Mouse (Mus musculus) bone marrow macrophage, adult 2 months (primary cell): ENCODE results near the gene Hps3. TPM values are rescaled to one million over a fixed set of nuclear protein-coding genes. Genes with fewer than 3 reads are reported as not detected.
A peak's percentile ranks its signal among the peaks of the same experiment; 100 is the strongest.
"Not testable (repeated sequence)": the region's sequence is repeated elsewhere in the genome, so short reads cannot be mapped to it uniquely, and the experiment has no call there.

Experiments
- H3K27ac ChIP-seq: 2 replicates; pipeline ENCODE4 v1.5.1; 2012; ENCODE audit warnings: low read depth, low read length; ENCODE audit not compliant: insufficient read depth
- H3K4me1 ChIP-seq: 2 replicates; pipeline ENCODE4 v1.6.1; 2012; ENCODE audit warnings: low read length; ENCODE audit not compliant: control insufficient read depth, insufficient read depth
- H3K4me3 ChIP-seq: 2 replicates; pipeline ENCODE4 v1.5.1; 2012; ENCODE audit warnings: mild to moderate bottlenecking, low read length, moderate library complexity; ENCODE audit not compliant: insufficient read depth
- CTCF ChIP-seq: IDR thresholded peaks from 2 replicates; pipeline ENCODE4 v1.5.1; 2012; ENCODE audit warnings: low read depth, mild to moderate bottlenecking, low read length, moderate library complexity
- POLR2A ChIP-seq: IDR thresholded peaks from 2 replicates; pipeline ENCODE4 v1.6.1; 2012; ENCODE audit warnings: mild to moderate bottlenecking, low read depth, low read length, borderline replicate concordance
- polyA plus RNA-seq: library from polyadenylated mRNA; stranded (reverse); fragments of >200 nt; gene quantifications from 2 replicates; pipeline ENCODE4 v1.2.4, GENCODE M21; 2012; ENCODE audit not compliant: missing spikeins, insufficient read depth, insufficient read length

The Hps3 gene
- polyA plus RNA-seq, 1 experiment: 57.8 TPM

- no peak for TF ChIP-seq POLR2A
- no peak for TF ChIP-seq CTCF
These were observed 4.3 kb downstream of the Hps3 start for GRCm38 (mm10) chr3:20030807-20031206.

GRCm38 (mm10) chr3:20028640-20029039 is 6.5 kb downstream of the Hps3 start:
- Histone ChIP-seq H3K4me3 (no peak overlapping the region), H3K4me1 (peaks cover 48% of the 10 kb centered on the region), H3K27ac (peak overlapping the region; percentile 100)
- TF ChIP-seq POLR2A (no peak), CTCF (no peak)

More at GRCm38 (mm10) chr3:20030807-20031206, 4.3 kb downstream of the Hps3 start:
- peaks cover 41% of the 10 kb centered on the region for H3K4me1 ChIP-seq
- no peak overlapping the region for H3K4me3 ChIP-seq
- H3K27ac ChIP-seq: no peak overlapping the region

- no peak for TF ChIP-seq POLR2A
- no peak for TF ChIP-seq CTCF
- Histone ChIP-seq H3K27ac (peak overlapping the region; percentile 100), H3K4me1 (peaks cover 43% of the 10 kb centered on the region), H3K4me3 (no peak overlapping the region)
These were observed 7.3 kb downstream of the Hps3 start for GRCm38 (mm10) chr3:20027788-20028187.

- H3K4me3 ChIP-seq: no peak overlapping the region; the same call in 1 of the 2 replicates
These were observed 8.0 kb downstream of the Hps3 start for GRCm38 (mm10) chr3:20026996-20027689.

GRCm38 (mm10) chr3:20026481-20026880 is 8.6 kb downstream of the Hps3 start:
- Histone ChIP-seq H3K27ac (peak overlapping the region; percentile 97), H3K4me3 (no peak overlapping the region), H3K4me1 (peaks cover 41% of the 10 kb centered on the region)
- no peak for TF ChIP-seq POLR2A
- TF ChIP-seq CTCF: no peak

More at GRCm38 (mm10) chr3:20026996-20027689, 8.0 kb downstream of the Hps3 start:
- H3K4me1 ChIP-seq: peaks cover 41% of the 10 kb centered on the region
- TF ChIP-seq POLR2A (no peak), CTCF (no peak)
- peak overlapping the region; percentile 100 for H3K27ac ChIP-seq

- peaks cover 27% of the 10 kb centered on the region for H3K4me1 ChIP-seq
- no peak overlapping the region for H3K4me3 ChIP-seq
- TF ChIP-seq POLR2A (no peak), CTCF (no peak)
- H3K27ac ChIP-seq: no peak overlapping the region
These were observed 11.3 kb downstream of the Hps3 start for GRCm38 (mm10) chr3:20023832-20024231.

GRCm38 (mm10) chr3:20018076-20018475 is 17.0 kb downstream of the Hps3 start:
- Histone ChIP-seq H3K27ac (peak overlapping the region; percentile 46; the same call in 1 of the 2 replicates), H3K4me1 (peaks cover 10% of the 10 kb centered on the region), H3K4me3 (no peak overlapping the region)
- TF ChIP-seq CTCF (no peak), POLR2A (no peak)

GRCm38 (mm10) chr3:20014454-20014853 is 20.7 kb downstream of the Hps3 start:
- Histone ChIP-seq H3K4me1 (peaks cover 10% of the 10 kb centered on the region), H3K27ac (no peak overlapping the region), H3K4me3 (no peak overlapping the region)
- TF ChIP-seq POLR2A (no peak), CTCF (no peak)

- not testable (repeated sequence) for H3K4me3 ChIP-seq, H3K4me1 ChIP-seq, H3K27ac ChIP-seq
These were observed 24.2 kb downstream of the Hps3 start for GRCm38 (mm10) chr3:20010905-20011304.

GRCm38 (mm10) chr3:20010464-20010863 is 24.7 kb downstream of the Hps3 start:
- Histone ChIP-seq H3K4me1 (no peaks in the 10 kb centered on the region), H3K27ac (no peak overlapping the region)
- TF ChIP-seq POLR2A: no peak
- TF ChIP-seq CTCF: no peak

GRCm38 (mm10) chr3:20007759-20008158 is 27.4 kb downstream of the Hps3 start:
- Histone ChIP-seq H3K27ac (no peak overlapping the region), H3K4me1 (no peaks in the 10 kb centered on the region), H3K4me3 (no peak overlapping the region)
- no peak for TF ChIP-seq CTCF
- TF ChIP-seq POLR2A: no peak

More at GRCm38 (mm10) chr3:20010464-20010863, 24.7 kb downstream of the Hps3 start:
- no peak overlapping the region for H3K4me3 ChIP-seq
